Mouse (Mus musculus) lung, postnatal 0 days (tissue): ENCODE results near the gene Spag6. TPM values are rescaled to one million over a fixed set of nuclear protein-coding genes. Genes with fewer than 3 reads are reported as not detected.

ENCODE experiments used
- ATAC-seq: fragments of 200-750 bp; cut with Nextera tagmentation; 2 replicates; pipeline ENCODE4 v1.8.0; 2017; ENCODE audit warnings: moderate library complexity
- DNase-seq: peaks from one replicate; pipeline ENCODE4 v3.0.0-alpha.2; 2016; ENCODE audit warnings: low spot score
- H3K27ac ChIP-seq: fragments of 300-500 bp; sonication (generic); 2 replicates; pipeline ENCODE4 v1.5.1; 2014; ENCODE audit warnings: antibody characterized with exemption, mild to moderate bottlenecking, low read length, mixed read lengths
- H3K27me3 ChIP-seq: fragments of 300-500 bp; sonication (generic); replicated peaks from 2 replicates; pipeline ENCODE4 v1.6.1; 2014; ENCODE audit warnings: low read length, mixed read lengths; ENCODE audit not compliant: insufficient read depth
- H3K36me3 ChIP-seq: fragments of 300-500 bp; sonication (generic); 2 replicates; pipeline ENCODE4 v1.6.1; 2014; ENCODE audit warnings: low read length, mixed read lengths; ENCODE audit not compliant: insufficient read depth
- H3K4me1 ChIP-seq: fragments of 300-500 bp; sonication (generic); 2 replicates; pipeline ENCODE4 v1.6.1; 2014; ENCODE audit warnings: antibody characterized with exemption, low read depth, low read length, mixed read lengths; ENCODE audit not compliant: insufficient read depth
- H3K4me2 ChIP-seq: fragments of 300-500 bp; sonication (generic); replicated peaks from 2 replicates; pipeline ENCODE4 v1.6.1; 2014; ENCODE audit warnings: low read depth, mild to moderate bottlenecking, low read length, moderate library complexity, mixed read lengths
- H3K4me3 ChIP-seq: fragments of 300-500 bp; sonication (generic); 2 replicates; pipeline ENCODE4 v1.5.1; 2014; ENCODE audit warnings: low read depth, low read length
- H3K9ac ChIP-seq: fragments of 300-500 bp; sonication (generic); replicated peaks from 2 replicates; pipeline ENCODE4 v1.6.1; 2014; ENCODE audit warnings: low read depth, mild to moderate bottlenecking
- H3K9me3 ChIP-seq: fragments of 300-500 bp; sonication (generic); 2 replicates; pipeline ENCODE4 v1.6.1; 2016; ENCODE audit warnings: low read length, mixed read lengths
- CTCF ChIP-seq: IDR thresholded peaks from 2 replicates; pipeline ENCODE4 v1.5.1; 2016; ENCODE audit warnings: antibody characterized with exemption, mild to moderate bottlenecking
- EP300 ChIP-seq: IDR thresholded peaks from 2 replicates; pipeline ENCODE4 v1.6.1; 2016; ENCODE audit warnings: antibody characterized with exemption, mild to moderate bottlenecking, control low read depth
- whole genome bisulfite sequencing: fragments of 180-500 bp; shearing (Covaris S2); extraction: QIAGEN DNeasy Blood & Tissue Kit; methylation state at CpG from one replicate; pipeline ENCODE4 v1.1.7; 2014; 5-methylcytosine and 5-hydroxymethylcytosine counted together
- polyA plus RNA-seq: library from polyadenylated mRNA; unstranded; fragments of >200 nt; fragmentation: Nextera tagmentation; extraction: Ambion mirVana; gene quantifications from 2 replicates; pipeline ENCODE4 v1.2.1, GENCODE M21; 2015

The Spag6 gene
- polyA plus RNA-seq, 1 experiment from 2014 or later, result 0.07 TPM

- no peak overlapping the region for H3K4me3 ChIP-seq
- TF ChIP-seq CTCF, result no peak
- no peak for TF ChIP-seq EP300
- H3K27me3 ChIP-seq, result peaks cover 60% of the 10 kb centered on the region
- ATAC-seq (no peak), DNase-seq (no peak)
- H3K36me3 ChIP-seq, result no peaks in the 10 kb centered on the region
- no peak overlapping the region for H3K4me2 ChIP-seq
- no peak overlapping the region for H3K27ac ChIP-seq
- no peaks in the 10 kb centered on the region for H3K9me3 ChIP-seq
- WGBS, result 2% methylated on average over 4 of the region's 4 CpGs
- no peak overlapping the region for H3K9ac ChIP-seq
- H3K4me1 ChIP-seq, result peaks cover 4% of the 10 kb centered on the region; the same call in 1 of the 2 replicates
Observed at GRCm38 (mm10) chr2:18697591-18698244, 3.9 kb downstream of the Spag6 start.

DNA sequence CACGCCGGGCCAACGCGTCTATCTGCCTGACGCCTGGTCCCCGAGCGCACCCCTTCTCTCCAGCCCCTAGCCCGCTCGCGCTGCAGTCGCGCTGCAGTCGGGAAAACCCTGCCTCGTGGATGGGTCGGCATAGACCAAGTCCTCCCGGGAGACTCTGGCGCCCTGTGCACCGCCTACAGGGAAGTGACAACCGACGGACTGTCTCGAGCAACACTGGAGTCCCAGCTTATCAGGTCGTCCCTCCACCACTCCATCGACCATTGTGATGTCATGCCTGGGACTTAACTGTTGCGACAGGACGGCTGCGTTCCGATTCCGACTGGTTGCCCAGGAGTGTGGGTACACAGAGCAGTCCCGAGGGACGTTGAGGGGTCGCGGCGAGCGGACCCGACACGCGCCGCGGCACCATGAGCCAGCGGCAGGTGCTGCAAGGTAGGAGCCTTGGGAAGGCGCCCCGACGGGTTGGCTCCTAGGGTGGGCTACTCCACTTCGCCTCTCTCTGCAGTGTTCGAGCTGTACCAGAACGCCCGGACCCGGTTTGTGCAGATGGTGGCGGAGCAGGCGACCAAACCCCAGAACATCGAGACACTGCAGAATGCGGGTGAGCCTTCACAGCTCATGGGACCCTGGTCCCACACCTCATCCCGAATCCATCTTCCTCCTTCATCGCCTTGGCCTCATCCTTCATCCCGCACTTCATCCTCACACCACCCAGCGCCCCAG, 5.0 kb downstream of the Spag6 start:
- Histone ChIP-seq H3K27ac (no peak overlapping the region), H3K36me3 (no peaks in the 10 kb centered on the region), H3K4me2 (peak overlapping the region; percentile 30; the same call in 1 of the 2 replicates), H3K9ac (no peak overlapping the region), H3K27me3 (peaks cover 56% of the 10 kb centered on the region), H3K9me3 (no peaks in the 10 kb centered on the region), H3K4me3 (peak overlapping the region; percentile 8; the same call in 1 of the 2 replicates), H3K4me1 (peaks cover 4% of the 10 kb centered on the region; the same call in 1 of the 2 replicates)
- DNase-seq, result no peak
- 2% methylated on average over 55 of the region's 56 CpGs for WGBS
- ATAC-seq, result no peak
- TF ChIP-seq CTCF (no peak), EP300 (no peak)

DNA sequence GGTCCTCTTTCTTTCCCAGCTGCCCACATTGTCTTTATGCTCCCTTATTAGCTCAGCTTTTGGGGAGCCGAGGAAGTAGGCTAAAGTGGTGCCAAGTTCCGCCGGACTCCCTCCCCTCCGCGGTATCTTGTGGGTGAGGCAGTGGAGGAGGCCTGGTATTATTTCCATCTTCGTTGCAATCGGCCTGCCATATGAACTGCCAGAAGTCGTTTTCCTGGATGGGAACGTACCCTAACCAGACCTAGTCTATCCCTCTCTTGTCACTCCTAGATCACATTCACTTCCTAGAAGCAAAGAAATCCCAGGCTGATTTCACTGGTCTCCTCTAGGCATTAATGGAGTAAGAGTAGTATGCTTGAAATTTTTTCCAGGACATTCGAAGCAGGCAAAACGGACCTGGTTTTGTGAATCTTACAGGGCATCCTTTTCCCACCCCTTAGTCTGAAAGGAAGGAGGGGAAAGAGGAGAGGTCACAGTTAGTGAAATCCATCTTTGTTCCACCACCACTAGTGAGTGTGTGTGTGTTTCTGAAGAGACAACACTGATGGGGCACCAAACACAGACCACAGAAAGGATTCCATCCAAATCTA, 5.7 kb downstream of the Spag6 start:
- WGBS, result under 1% methylated on average over 11 of the region's 11 CpGs
- TF ChIP-seq EP300 (no peak), CTCF (no peak)

GRCm38 (mm10) chr2:18710356-18710755, 16.5 kb downstream of the Spag6 start:
- Histone ChIP-seq H3K4me2 (no peak overlapping the region), H3K9ac (no peak overlapping the region), H3K27ac (no peak overlapping the region), H3K9me3 (no peaks in the 10 kb centered on the region), H3K4me3 (no peak overlapping the region), H3K27me3 (no peaks in the 10 kb centered on the region), H3K36me3 (no peaks in the 10 kb centered on the region), H3K4me1 (no peaks in the 10 kb centered on the region)
- TF ChIP-seq CTCF (no peak), EP300 (no peak)
- no peak for DNase-seq
- 40% methylated on average over 3 of the region's 3 CpGs for WGBS
- ATAC-seq, result no peak

More for the DNA sequence above, 5.7 kb downstream of the Spag6 start:
- Histone ChIP-seq H3K4me1 (peaks cover 4% of the 10 kb centered on the region; the same call in 1 of the 2 replicates), H3K36me3 (no peaks in the 10 kb centered on the region), H3K9me3 (no peaks in the 10 kb centered on the region), H3K9ac (no peak overlapping the region), H3K27me3 (peaks cover 56% of the 10 kb centered on the region), H3K4me3 (no peak overlapping the region), H3K4me2 (no peak overlapping the region), H3K27ac (no peak overlapping the region)
- DNase-seq, result no peak
- ATAC-seq, result no peak

DNA sequence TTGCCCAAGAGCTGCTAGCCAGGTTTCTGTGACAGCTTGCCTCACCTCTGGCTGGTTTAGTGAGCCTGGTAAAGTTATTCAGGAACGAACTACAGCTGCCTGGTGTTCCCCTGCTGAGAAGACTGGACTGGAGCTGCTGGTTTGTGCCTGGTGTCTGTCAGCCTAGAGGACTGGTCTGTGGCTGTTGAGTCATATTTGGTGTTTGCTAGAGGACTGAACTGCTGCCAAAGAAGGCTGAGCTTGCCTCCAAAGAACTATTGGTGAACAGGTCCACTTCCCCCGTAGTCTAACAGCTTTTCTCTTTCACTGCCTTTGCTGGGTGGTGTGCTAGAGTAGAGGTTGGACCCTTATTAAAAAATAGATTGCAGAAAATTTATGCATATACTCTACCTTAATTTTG, 19.2 kb downstream of the Spag6 start:
- Histone ChIP-seq H3K36me3 (no peaks in the 10 kb centered on the region), H3K9ac (no peak overlapping the region), H3K9me3 (no peaks in the 10 kb centered on the region), H3K27ac (no peak overlapping the region), H3K4me1 (no peaks in the 10 kb centered on the region), H3K27me3 (no peaks in the 10 kb centered on the region), H3K4me3 (no peak overlapping the region), H3K4me2 (no peak overlapping the region)
- DNase-seq, result no peak
- TF ChIP-seq EP300, result no peak
- TF ChIP-seq CTCF, result no peak
- no peak for ATAC-seq
- WGBS, result 63% methylated on average over 2 of the region's 2 CpGs

GRCm38 (mm10) chr2:18714337-18714736, 20.5 kb downstream of the Spag6 start:
- no peak overlapping the region for H3K9ac ChIP-seq
- TF ChIP-seq CTCF (0 out of 2 replicates have a peak, but pooled peaks have one; percentile 15), EP300 (no peak)
- no peak for ATAC-seq
- no peak overlapping the region for H3K4me2 ChIP-seq
- H3K36me3 ChIP-seq, result no peaks in the 10 kb centered on the region
- no peaks in the 10 kb centered on the region for H3K9me3 ChIP-seq
- H3K27me3 ChIP-seq, result no peaks in the 10 kb centered on the region
- no peak for DNase-seq
- 69% methylated on average over 3 of the region's 3 CpGs for WGBS
- no peak overlapping the region for H3K27ac ChIP-seq
- no peak overlapping the region for H3K4me3 ChIP-seq
- no peaks in the 10 kb centered on the region for H3K4me1 ChIP-seq
